Mouse (Mus musculus): ENCODE results near the gene Ciart.

DNA sequence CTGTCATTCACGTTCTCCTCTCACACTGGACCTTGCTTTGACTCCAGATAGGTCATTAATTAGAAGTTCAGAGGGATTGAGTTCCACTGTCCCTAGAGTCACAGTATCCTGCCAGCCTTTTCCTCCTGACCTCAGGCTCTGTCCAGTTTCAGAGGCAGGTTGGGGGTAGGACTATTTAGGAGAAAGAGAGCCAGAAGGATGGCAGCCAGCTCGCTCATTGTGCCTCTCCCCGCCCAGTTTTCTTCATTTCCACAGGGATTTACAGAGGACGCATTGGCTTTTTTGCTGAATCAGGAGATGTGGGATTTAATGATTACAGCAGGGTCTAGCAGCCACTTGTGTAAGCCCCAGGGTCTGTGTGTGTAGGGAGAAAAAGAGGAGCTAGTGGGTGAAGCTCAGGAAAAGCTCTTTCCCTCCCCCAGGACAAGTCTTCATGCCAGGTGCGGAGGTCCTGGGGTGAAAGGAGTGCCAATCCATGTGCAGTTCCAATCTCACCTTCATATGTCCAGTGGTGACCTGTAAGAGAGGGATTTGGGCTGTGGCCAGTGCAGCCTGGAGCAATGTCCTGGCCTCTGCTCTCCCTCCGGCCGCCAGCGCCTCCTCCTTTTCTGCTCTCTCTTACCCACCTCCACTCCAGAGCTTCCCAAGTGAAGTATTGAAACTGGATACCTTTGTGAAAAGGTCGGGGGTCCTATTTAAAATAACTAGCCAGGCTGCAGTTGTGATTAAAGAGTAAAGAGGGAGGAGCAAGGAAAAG, 19.7 kb upstream of the Ciart start:
- TF ChIP-seq CTCF (IDR thresholded peaks at IDR 0.05; ENCODE audit: low read depth) (no peak), EP300 (IDR thresholded peaks at IDR 0.05; ENCODE audit: low read depth) (no peak)
